Mouse (Mus musculus) limb, embryonic 13.5 days (tissue): ENCODE measurements around the gene Cntn4. TPM values are rescaled to one million over a fixed set of nuclear protein-coding genes. Genes with fewer than 3 reads are reported as not detected.

Experiments used
- ATAC-seq: fragments of 200-750 bp; cut with Nextera tagmentation; 2 replicates; pipeline ENCODE4 v1.8.0; 2017; ENCODE audit warnings: low read depth, moderate number of reproducible peaks, moderate TSS enrichment; ENCODE audit not compliant: low FRiP score
- H3K27ac ChIP-seq: fragments of 300-500 bp; sonication (generic); 2 replicates; pipeline ENCODE4 v1.5.1; 2015; ENCODE audit warnings: inconsistent platforms, mild to moderate bottlenecking, moderate library complexity
- H3K27me3 ChIP-seq: fragments of 300-500 bp; sonication (generic); 2 replicates; pipeline ENCODE4 v1.6.1; 2015; ENCODE audit warnings: mild to moderate bottlenecking, inconsistent platforms
- H3K36me3 ChIP-seq: fragments of 300-500 bp; sonication (generic); 2 replicates; pipeline ENCODE4 v1.6.1; 2015; ENCODE audit warnings: inconsistent platforms, mild to moderate bottlenecking, moderate library complexity
- H3K4me1 ChIP-seq: fragments of 300-500 bp; sonication (generic); 2 replicates; pipeline ENCODE4 v1.6.1; 2015; ENCODE audit warnings: inconsistent platforms
- H3K4me2 ChIP-seq: fragments of 300-500 bp; sonication (generic); replicated peaks from 2 replicates; pipeline ENCODE4 v1.6.1; 2015; ENCODE audit warnings: inconsistent platforms, mild to moderate bottlenecking, moderate library complexity
- H3K4me3 ChIP-seq: fragments of 300-500 bp; sonication (generic); 2 replicates; pipeline ENCODE4 v1.5.1; 2015; ENCODE audit warnings: moderate library complexity, mild to moderate bottlenecking, inconsistent platforms
- H3K9ac ChIP-seq: fragments of 300-500 bp; sonication (generic); 2 replicates; pipeline ENCODE4 v1.6.1; 2015; ENCODE audit warnings: mild to moderate bottlenecking, inconsistent platforms
- H3K9me3 ChIP-seq: fragments of 300-500 bp; sonication (generic); 2 replicates; pipeline ENCODE4 v1.6.1; 2016; ENCODE audit warnings: inconsistent platforms
- WGBS: fragments of 180-500 bp; shearing (Covaris S2); methylation state at CpG from one replicate; pipeline ENCODE4 v1.1.7; 2015; 5-methylcytosine and 5-hydroxymethylcytosine counted together
- polyA plus RNA-seq: library from polyadenylated mRNA; unstranded; fragments of >200 nt; fragmentation: Nextera tagmentation; extraction: Ambion mirVana; gene quantifications from 2 replicates; pipeline ENCODE4 v1.2.1, GENCODE M21; 2015

Cntn4 gene
- polyA plus RNA-seq, 1 experiment from 2014 or later, result 1.8 TPM

DNA sequence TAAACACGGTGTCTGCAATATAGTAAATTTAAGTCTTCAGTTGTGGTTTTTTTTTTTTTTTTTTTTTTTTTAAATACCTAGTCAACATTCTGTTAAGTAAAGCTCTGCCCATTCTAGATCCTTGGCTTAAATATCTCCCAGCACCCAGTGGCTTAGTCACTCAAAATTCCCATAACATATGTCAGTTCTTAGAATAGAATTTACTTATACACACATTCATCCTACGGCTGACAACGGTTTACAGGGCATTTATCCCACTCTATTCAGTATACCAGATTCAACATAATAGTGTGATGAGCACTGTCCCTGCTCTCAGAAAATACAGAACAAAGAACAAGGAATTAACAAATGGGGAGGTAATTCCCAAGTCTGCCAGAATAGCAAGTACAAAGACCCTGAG is 939.6 kb downstream of the Cntn4 start:
- no peak overlapping the region for H3K4me2 ChIP-seq
- H3K27ac ChIP-seq, result no peak overlapping the region
- 90% methylated on average over 3 of the region's 3 CpGs for WGBS
- peaks cover 6% of the 10 kb centered on the region; the same call in 1 of the 2 replicates for H3K4me1 ChIP-seq
- H3K9ac ChIP-seq, result no peak overlapping the region
- no peak overlapping the region for H3K4me3 ChIP-seq
- no peaks in the 10 kb centered on the region for H3K36me3 ChIP-seq
- ATAC-seq, result no peak
- H3K9me3 ChIP-seq, result no peaks in the 10 kb centered on the region
- peaks cover 7% of the 10 kb centered on the region; the same call in 1 of the 2 replicates for H3K27me3 ChIP-seq

DNA sequence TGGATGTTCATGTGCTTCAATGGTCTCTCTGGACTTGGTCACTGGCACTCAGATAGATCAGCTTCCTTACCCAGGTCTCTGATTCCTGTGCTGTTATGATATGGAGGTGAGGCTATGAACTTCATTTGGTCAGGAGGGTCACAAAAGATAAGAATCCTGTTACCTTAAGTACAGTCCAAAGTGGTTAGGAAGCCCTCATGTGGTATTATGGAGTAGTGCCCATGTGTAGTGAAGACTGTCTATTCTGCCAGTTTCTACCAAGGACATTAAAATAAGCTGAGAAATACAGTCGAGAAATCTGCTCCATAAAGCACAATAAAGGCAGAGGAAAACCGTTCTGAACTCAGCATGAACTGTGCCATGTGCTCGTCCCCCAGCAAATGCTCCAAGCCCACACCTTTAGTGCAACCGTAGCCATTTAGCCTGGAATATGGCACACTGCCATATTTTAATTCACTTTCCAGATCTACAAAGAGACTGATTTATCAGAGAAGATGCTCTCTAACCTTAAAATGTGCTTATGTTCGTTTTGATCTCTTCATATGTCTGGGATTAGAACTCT is 943.8 kb downstream of the Cntn4 start:
- H3K4me2 ChIP-seq, result no peak overlapping the region
- no peaks in the 10 kb centered on the region for H3K36me3 ChIP-seq
- no peak overlapping the region for H3K9ac ChIP-seq
- H3K27me3 ChIP-seq, result no peaks in the 10 kb centered on the region; the same call in 1 of the 2 replicates
- no peak for ATAC-seq
- no peak overlapping the region for H3K27ac ChIP-seq
- no peak overlapping the region for H3K4me3 ChIP-seq
- WGBS, result 50% methylated on average over 5 of the region's 5 CpGs
- H3K9me3 ChIP-seq, result no peaks in the 10 kb centered on the region
- 0 out of 2 replicates have a peak, but pooled peaks cover 1% of the 10 kb centered on the region for H3K4me1 ChIP-seq

DNA sequence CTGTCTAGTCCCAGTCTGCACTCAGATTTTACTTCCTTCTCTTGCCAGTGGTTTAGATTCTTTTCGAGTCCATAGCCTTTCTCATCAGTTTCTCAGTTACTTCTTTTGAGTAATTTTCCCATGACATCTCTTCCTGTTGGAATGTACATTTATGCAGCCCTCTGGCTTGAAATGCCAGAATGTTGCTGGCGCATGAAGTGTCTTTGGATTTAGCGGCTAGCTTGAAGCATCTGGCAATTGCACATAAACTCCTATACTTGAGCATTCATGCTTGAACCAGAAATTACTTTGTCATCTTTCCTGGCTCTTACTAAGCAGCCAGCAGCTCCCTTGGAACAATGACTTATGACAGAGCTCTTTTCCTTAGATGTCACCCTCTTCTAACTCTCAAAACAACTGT is 965.6 kb downstream of the Cntn4 start:
- ATAC-seq, result no peak
- Histone ChIP-seq H3K9me3 (no peaks in the 10 kb centered on the region), H3K4me3 (no peak overlapping the region), H3K36me3 (no peaks in the 10 kb centered on the region), H3K27me3 (no peaks in the 10 kb centered on the region), H3K4me1 (no peaks in the 10 kb centered on the region), H3K4me2 (no peak overlapping the region), H3K9ac (no peak overlapping the region), H3K27ac (no peak overlapping the region)
- 87% methylated on average over 3 of the region's 3 CpGs for WGBS

DNA sequence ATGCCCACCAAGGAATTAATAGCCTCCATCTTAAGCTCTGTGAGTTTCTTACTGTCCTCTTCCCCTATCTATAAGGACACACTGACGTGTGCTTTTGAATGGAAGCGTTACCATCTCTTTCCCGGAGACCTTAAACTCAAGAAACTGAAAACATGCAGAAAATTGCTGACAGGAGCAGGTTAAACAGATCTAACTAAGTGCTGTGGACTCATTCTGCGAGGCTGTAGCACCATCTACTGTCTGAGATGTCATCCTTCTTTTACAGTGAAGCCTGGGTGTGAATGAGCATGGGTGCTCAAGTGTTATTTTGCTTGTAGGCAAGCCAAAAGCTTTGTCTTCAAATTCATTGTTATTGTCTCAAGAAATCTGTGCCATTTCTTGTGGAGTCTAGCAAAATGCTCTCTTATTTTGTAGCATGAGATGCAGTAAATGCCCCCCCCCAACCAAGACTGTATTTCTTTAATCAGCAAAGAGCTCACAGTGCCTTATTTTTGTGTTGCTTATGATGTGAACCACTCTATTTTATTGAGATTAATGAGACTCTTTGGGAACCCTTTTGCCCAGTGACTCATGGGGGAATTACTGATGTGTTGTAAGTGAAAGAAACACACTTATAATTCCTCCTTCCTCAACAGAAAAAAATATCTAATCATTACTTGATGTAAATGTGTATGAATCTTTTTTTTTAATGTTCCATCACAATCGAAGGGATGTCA is 968.2 kb downstream of the Cntn4 start:
- Histone ChIP-seq H3K4me2 (no peak overlapping the region), H3K4me1 (no peaks in the 10 kb centered on the region), H3K27ac (no peak overlapping the region), H3K36me3 (no peaks in the 10 kb centered on the region), H3K9me3 (no peaks in the 10 kb centered on the region), H3K9ac (no peak overlapping the region), H3K4me3 (no peak overlapping the region), H3K27me3 (no peaks in the 10 kb centered on the region)
- peak; percentile 76 for ATAC-seq
- 34% methylated on average over 5 of the region's 5 CpGs for WGBS

DNA sequence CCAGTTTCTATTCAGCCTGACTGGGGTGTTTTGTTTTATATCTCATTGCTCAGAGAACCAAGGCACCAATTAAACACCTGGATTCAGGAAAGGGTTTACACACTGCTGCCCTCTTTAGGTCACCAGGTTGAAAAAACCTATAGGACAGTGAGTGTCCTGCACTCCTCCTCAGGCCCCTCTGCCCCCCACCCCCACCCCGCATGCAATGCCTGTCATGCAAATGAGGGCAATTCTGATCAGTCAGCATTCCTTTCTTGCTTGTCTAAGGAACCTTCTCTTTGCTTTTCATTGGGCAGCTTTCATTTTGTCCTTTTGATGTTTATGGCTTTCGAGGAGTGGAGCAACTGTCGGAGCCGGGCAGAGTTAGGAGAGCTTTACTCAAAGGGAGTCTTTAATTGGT is 969.5 kb downstream of the Cntn4 start:
- Histone ChIP-seq H3K4me3 (no peak overlapping the region), H3K27ac (no peak overlapping the region), H3K36me3 (no peaks in the 10 kb centered on the region), H3K27me3 (no peaks in the 10 kb centered on the region), H3K9me3 (no peaks in the 10 kb centered on the region), H3K9ac (no peak overlapping the region), H3K4me2 (no peak overlapping the region), H3K4me1 (no peaks in the 10 kb centered on the region)
- ATAC-seq, result no peak
- WGBS, result 20% methylated on average over 4 of the region's 4 CpGs

DNA sequence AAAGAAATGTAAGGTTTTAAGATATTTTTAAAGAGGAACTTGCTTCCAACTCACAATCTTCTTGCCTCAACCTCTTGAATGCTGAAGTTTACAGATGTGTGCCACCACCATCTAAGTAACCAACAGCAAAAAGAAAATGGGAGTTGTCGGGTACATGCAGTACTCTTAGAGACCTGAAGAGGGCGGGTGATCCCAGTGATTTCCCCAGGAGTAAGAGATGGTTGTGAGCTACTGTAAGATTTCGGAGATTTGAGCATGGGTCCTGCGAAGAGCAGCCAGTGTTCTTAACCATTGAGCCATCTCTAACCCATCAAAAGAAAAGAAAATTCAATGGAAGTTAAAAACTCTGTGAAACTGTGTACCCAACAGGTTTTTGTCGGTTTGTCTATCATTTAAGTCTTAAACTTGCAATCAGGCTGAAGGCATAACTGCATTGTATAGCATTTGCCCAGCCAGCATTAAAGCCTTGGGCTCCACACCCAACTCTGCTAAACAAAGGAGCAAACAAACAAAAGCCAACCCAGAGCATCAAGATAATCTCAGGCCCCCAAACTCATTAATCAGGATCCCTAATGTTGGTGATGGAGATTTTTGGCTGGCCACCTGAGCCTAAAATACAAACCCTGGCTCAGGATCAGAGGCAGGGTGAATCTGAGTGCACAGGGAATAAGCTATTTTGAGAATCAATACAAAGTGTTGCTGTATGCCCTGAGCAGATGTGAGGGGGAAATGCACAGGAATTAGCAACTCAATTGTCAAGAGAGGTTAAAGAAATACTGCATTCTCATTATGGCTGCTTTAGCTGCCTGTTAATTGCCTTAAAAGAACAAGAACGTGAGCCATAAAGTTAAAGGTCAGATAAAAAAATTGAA is 986.6 kb downstream of the Cntn4 start:
- no peak overlapping the region for H3K9ac ChIP-seq

DNA sequence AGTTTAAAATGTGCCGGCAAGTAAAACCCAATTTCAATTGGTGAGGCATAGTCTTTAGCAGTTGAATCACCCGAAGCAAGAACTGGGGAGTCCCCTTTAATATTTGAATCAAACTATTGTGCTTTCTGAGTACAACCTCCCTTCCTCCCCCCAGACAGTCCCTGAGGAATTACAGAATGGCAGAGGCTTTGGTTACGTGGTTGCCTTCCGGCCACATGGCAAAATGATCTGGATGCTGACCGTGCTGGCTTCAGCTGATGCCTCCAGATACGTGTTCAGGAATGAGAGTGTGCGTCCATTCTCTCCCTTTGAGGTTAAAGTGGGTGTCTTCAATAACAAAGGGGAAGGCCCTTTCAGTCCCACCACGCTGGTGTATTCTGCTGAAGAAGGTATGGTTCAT is 998.1 kb downstream of the Cntn4 start:
- ATAC-seq, result no peak
- Histone ChIP-seq H3K4me1 (0 out of 2 replicates have a peak, but pooled peaks cover 4% of the 10 kb centered on the region), H3K36me3 (no peaks in the 10 kb centered on the region), H3K9me3 (no peaks in the 10 kb centered on the region), H3K4me2 (no peak overlapping the region), H3K4me3 (no peak overlapping the region), H3K27me3 (no peaks in the 10 kb centered on the region), H3K27ac (no peak overlapping the region), H3K9ac (no peak overlapping the region)
- WGBS, result 83% methylated on average over 8 of the region's 8 CpGs

More for the DNA sequence above, 986.6 kb downstream of the Cntn4 start:
- WGBS, result 34% methylated on average over 6 of the region's 6 CpGs
- no peak overlapping the region for H3K4me3 ChIP-seq
- no peaks in the 10 kb centered on the region for H3K36me3 ChIP-seq
- H3K27ac ChIP-seq, result no peak overlapping the region
- H3K4me2 ChIP-seq, result no peak overlapping the region
- ATAC-seq, result no peak
- H3K9me3 ChIP-seq, result no peaks in the 10 kb centered on the region
- H3K27me3 ChIP-seq, result no peaks in the 10 kb centered on the region
- no peaks in the 10 kb centered on the region for H3K4me1 ChIP-seq

DNA sequence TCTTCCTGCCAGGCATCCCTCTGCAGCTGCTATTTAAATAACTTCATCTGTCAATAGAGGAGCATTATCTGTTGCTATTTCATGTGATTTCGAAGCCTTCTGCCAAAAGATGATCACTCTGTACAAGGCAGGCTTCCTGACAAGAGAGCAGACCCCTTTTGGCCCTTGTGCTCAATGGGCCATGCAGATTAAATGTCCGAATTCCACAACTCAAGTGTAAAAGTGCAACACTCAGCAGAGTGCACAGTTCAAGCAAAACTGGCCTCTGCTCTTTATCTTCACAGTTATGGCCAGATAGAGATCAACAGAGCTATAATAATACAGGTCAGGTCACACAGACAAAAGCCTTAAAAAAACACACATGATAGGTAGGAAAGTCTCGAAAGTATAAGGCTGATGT is 1024.5 kb downstream of the Cntn4 start:
- Histone ChIP-seq H3K36me3 (no peaks in the 10 kb centered on the region), H3K27ac (no peak overlapping the region), H3K9ac (no peak overlapping the region), H3K4me2 (no peak overlapping the region), H3K27me3 (no peaks in the 10 kb centered on the region), H3K4me3 (no peak overlapping the region), H3K4me1 (no peaks in the 10 kb centered on the region), H3K9me3 (no peaks in the 10 kb centered on the region)
- WGBS, result 80% methylated on average over 3 of the region's 3 CpGs
- no peak for ATAC-seq

DNA sequence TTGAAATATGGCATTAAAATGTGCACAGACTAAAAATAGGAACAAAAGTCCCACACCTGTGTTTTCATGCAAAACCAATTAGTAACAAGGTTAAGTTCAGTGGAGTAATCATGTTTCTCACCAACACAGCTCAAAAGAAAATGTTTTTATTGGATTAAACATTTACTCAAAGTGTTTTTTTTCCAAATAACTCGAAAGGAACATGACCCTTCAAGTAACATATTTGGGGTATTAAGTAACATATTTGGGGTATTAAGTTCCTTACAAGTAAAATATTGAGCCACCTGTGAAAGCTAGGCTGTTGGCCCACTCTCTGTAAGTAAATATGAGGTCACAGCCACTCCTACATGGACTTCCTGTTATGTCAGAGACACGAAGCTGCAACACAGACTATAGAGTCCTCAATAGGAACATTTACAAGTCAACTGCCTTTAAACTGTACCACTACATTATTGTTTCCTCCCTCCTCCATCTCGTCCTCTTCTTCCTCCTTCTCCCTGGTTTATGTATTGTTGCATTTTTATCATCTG is 1028.1 kb downstream of the Cntn4 start:
- no peaks in the 10 kb centered on the region for H3K27me3 ChIP-seq
- no peaks in the 10 kb centered on the region for H3K9me3 ChIP-seq
- H3K4me2 ChIP-seq, result no peak overlapping the region
- H3K27ac ChIP-seq, result no peak overlapping the region
- ATAC-seq, result peak; percentile 71; the same call in 1 of the 2 replicates
- H3K9ac ChIP-seq, result no peak overlapping the region
- H3K36me3 ChIP-seq, result no peaks in the 10 kb centered on the region
- 52% methylated on average over 3 of the region's 3 CpGs for WGBS
- no peaks in the 10 kb centered on the region for H3K4me1 ChIP-seq
- H3K4me3 ChIP-seq, result no peak overlapping the region

DNA sequence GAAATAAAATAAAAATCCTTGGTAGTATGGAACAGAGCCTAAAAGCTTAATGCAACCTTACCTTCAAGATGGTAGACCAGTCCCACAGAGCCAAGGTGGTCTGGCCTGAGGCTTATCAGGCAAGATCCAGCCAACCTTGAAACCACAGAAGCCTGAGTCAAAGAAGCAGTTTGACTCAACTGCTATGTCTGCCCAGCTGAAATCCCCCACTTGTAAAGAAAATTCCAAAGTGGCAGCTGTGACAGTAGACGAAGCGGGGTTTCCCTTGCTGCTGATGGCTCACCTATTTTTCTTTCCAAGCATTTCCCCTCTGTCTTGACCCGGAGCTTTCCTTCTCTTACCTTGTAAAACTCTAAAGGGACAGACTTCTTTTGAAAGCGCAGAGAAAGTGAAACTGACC is 1048.2 kb downstream of the Cntn4 start:
- H3K36me3 ChIP-seq, result no peaks in the 10 kb centered on the region
- no peak overlapping the region for H3K27ac ChIP-seq
- no peak for ATAC-seq
- H3K9ac ChIP-seq, result no peak overlapping the region
- no peaks in the 10 kb centered on the region for H3K9me3 ChIP-seq
- H3K4me3 ChIP-seq, result no peak overlapping the region
- no peak overlapping the region for H3K4me2 ChIP-seq
- H3K27me3 ChIP-seq, result no peaks in the 10 kb centered on the region
- 84% methylated on average over 4 of the region's 4 CpGs for WGBS
- H3K4me1 ChIP-seq, result no peaks in the 10 kb centered on the region

DNA sequence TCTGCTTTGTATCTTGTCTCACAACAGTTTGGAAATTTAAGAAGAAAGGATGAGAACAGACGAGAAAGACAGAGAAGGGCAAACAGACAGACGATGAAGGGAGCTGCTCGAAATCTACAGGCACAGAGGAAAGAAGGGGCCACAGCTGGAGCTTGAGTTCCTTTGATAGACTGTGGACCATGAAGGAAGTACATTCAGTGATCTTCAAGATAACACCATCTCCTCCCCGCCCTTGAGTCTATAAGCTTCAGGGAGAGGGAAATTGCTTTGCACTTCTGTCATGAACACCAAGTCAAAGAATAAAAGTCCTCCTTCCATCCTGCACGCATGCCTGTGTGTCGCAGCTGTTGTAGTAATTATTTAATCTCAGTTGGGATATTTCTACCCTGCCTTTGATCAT is 1048.6 kb downstream of the Cntn4 start:
- Histone ChIP-seq H3K36me3 (no peaks in the 10 kb centered on the region), H3K4me2 (no peak overlapping the region), H3K27me3 (no peaks in the 10 kb centered on the region), H3K9me3 (no peaks in the 10 kb centered on the region), H3K27ac (no peak overlapping the region), H3K4me1 (no peaks in the 10 kb centered on the region), H3K4me3 (no peak overlapping the region), H3K9ac (no peak overlapping the region)
- no peak for ATAC-seq
- 83% methylated on average over 6 of the region's 6 CpGs for WGBS

DNA sequence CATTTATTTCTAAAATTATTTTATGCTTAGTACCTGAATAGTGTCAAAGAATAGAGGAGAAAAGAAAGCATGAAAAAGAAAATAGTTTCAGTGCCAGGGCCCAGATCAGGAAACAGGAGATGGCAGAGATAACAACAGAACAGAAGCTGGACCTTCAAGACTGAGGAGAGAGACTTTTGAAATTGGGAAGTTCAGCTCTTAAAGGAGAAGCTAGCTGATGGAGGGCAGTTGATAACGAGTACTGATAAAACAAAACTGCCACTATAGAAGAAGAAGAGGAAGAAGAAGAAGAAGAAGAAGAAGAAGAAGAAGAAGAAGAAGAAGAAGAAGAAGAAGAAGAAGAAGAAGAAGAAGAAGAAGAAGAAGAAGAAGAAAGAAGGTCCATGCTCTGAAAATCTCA is 1050.2 kb downstream of the Cntn4 start:
- no peak for ATAC-seq
- H3K9me3 ChIP-seq, result no peaks in the 10 kb centered on the region
- H3K4me3 ChIP-seq, result no peak overlapping the region
- H3K4me1 ChIP-seq, result no peaks in the 10 kb centered on the region
- H3K27ac ChIP-seq, result no peak overlapping the region
- no peaks in the 10 kb centered on the region for H3K27me3 ChIP-seq
- H3K9ac ChIP-seq, result no peak overlapping the region
- H3K4me2 ChIP-seq, result no peak overlapping the region
- whole genome bisulfite sequencing, result 73% methylated on average over 1 of the region's 1 CpGs
- H3K36me3 ChIP-seq, result no peaks in the 10 kb centered on the region
